Mouse (Mus musculus) layer of hippocampus, adult 9-11 months (tissue): ENCODE results near the gene Nfkb2.
A peak's percentile ranks its signal among the peaks of the same experiment; 100 is the strongest.

Experiments used
- DNase-seq: peaks from one replicate; pipeline ENCODE4 v3.0.0; 2022

The Nfkb2 gene

GRCm38 (mm10) chr19:46324366-46324765 is 20.2 kb downstream of the Nfkb2 start:
- no peak for DNase-seq

GRCm38 (mm10) chr19:46324918-46325317 is 20.8 kb downstream of the Nfkb2 start:
- DNase-seq: no peak

- DNase-seq: peak; percentile 56
Observed at GRCm38 (mm10) chr19:46326019-46326755, 22.1 kb downstream of the Nfkb2 start.

GRCm38 (mm10) chr19:46326756-46327305 is 22.7 kb downstream of the Nfkb2 start, which contains the start of gene Psd:
Psd (minus strand) TSS chr19:46327156.
- DNase-seq: peak; percentile 53

GRCm38 (mm10) chr19:46327531-46328064 is 23.5 kb downstream of the Nfkb2 start:
- DNase-seq: no peak

GRCm38 (mm10) chr19:46328081-46329030 is 24.2 kb downstream of the Nfkb2 start, which contains the start of gene Fbxl15:
Fbxl15 (plus strand) TSS chr19:46328184.
- peak; percentile 98 for DNase-seq

GRCm38 (mm10) chr19:46329031-46329641 is 25.0 kb downstream of the Nfkb2 start:
- peak; percentile 14 for DNase-seq

- peak; percentile 72 for DNase-seq
Observed at GRCm38 (mm10) chr19:46329951-46330350, 25.8 kb downstream of the Nfkb2 start.

GRCm38 (mm10) chr19:46330696-46331095 is 26.6 kb downstream of the Nfkb2 start:
- peak; percentile 14 for DNase-seq

GRCm38 (mm10) chr19:46331326-46331725 is 27.2 kb downstream of the Nfkb2 start:
- DNase-seq: peak; percentile 9

- DNase-seq: no peak
Observed at GRCm38 (mm10) chr19:46331936-46332335, 27.8 kb downstream of the Nfkb2 start.

- DNase-seq: no peak
Observed at GRCm38 (mm10) chr19:46332721-46333339, 28.7 kb downstream of the Nfkb2 start.

GRCm38 (mm10) chr19:46333906-46334305 is 29.8 kb downstream of the Nfkb2 start:
- peak; percentile 32 for DNase-seq

GRCm38 (mm10) chr19:46337719-46338330 is 33.7 kb downstream of the Nfkb2 start:
- DNase-seq: no peak

- peak; percentile 96 for DNase-seq
Observed at GRCm38 (mm10) chr19:46338331-46338936, 34.3 kb downstream of the Nfkb2 start, which contains the start of gene Cuedc2. Cuedc2 (minus strand) TSS chr19:46338702.

GRCm38 (mm10) chr19:46338942-46339286 is 34.8 kb downstream of the Nfkb2 start:
- DNase-seq: no peak

- DNase-seq: peak; percentile 70
Observed at GRCm38 (mm10) chr19:46339287-46339971, 35.3 kb downstream of the Nfkb2 start.

GRCm38 (mm10) chr19:46344710-46345419 is 40.7 kb downstream of the Nfkb2 start:
- DNase-seq: no peak

GRCm38 (mm10) chr19:46347146-46347545 is 43.0 kb downstream of the Nfkb2 start:
- no peak for DNase-seq
